In genomic region chr16:97209997-97210396, GRCm38 (mm10) we compare ENCODE assay signal across 10 mouse cellular contexts. TPM values are rescaled to one million over a fixed set of nuclear protein-coding genes. Genes with fewer than 3 reads are reported as not detected.
A peak's percentile ranks its signal among the peaks of the same experiment; 100 is the strongest.
DNase-seq lines count a peak whose midpoint lies in the region; ATAC-seq and TF ChIP-seq lines count a peak whose summit lies in the region.
"Had no signal": no experiment of that assay in that cellular context is flagged by ENCODE, and none has a peak within 500 bp of the region (broad histone marks: within the 10 kb centered on the region; RNA-seq: fewer than 3 reads in every experiment).

No protein-coding gene starts in this region.

- DNase-seq in hindbrain, postnatal 0 days (ENCODE audit: low spot score): peak; percentile 71
- no peak for DNase-seq in hindbrain, embryonic 10.5 days (ENCODE audit: low spot score)
- peak; percentile 5 for DNase-seq in cerebellum, adult 9-10 months
- peak; percentile 70 for DNase-seq in layer of hippocampus, adult 11-12 months (ENCODE audit: low spot score)
- peak; percentile 73 for DNase-seq in left cerebral cortex, postnatal 4 days
- no peak for DNase-seq in lung, postnatal 4 days

- 0 out of 2 replicates have a peak, but pooled peaks cover 3% of the 10 kb centered on the region for H3K4me1 ChIP-seq in hindbrain, postnatal 0 days (ENCODE audit: insufficient read depth, low read length)
- H3K4me1 ChIP-seq in hindbrain, embryonic 10.5 days (replicated peaks): no peaks in the 10 kb centered on the region
- H3K4me1 ChIP-seq: liver, embryonic 12.5 days had no signal

- no peak overlapping the region for H3K4me3 ChIP-seq in hindbrain, postnatal 0 days (ENCODE audit: low read length)
- no peak overlapping the region for H3K4me3 ChIP-seq in hindbrain, embryonic 10.5 days
- H3K4me3 ChIP-seq: hindbrain, embryonic 13.5 days; liver, embryonic 12.5 days had no signal

- H3K27me3 ChIP-seq in hindbrain, postnatal 0 days (ENCODE audit: insufficient read depth, low read length): no peaks in the 10 kb centered on the region
- no peaks in the 10 kb centered on the region for H3K27me3 ChIP-seq in hindbrain, embryonic 10.5 days (ENCODE audit: insufficient read depth, poor library complexity, severe bottlenecking)
- H3K27me3 ChIP-seq: hindbrain, embryonic 13.5 days; liver, embryonic 12.5 days had no signal

- no peaks in the 10 kb centered on the region for H3K36me3 ChIP-seq in hindbrain, postnatal 0 days (ENCODE audit: insufficient read depth, low read length)
- H3K36me3 ChIP-seq in hindbrain, embryonic 10.5 days: no peaks in the 10 kb centered on the region
- H3K36me3 ChIP-seq: hindbrain, embryonic 13.5 days; liver, embryonic 12.5 days had no signal

- H3K27ac ChIP-seq in hindbrain, postnatal 0 days: no peak overlapping the region
- H3K27ac ChIP-seq in hindbrain, embryonic 10.5 days: no peak overlapping the region
- H3K27ac ChIP-seq: hindbrain, embryonic 13.5 days; liver, embryonic 12.5 days had no signal

- TF ChIP-seq CTCF in hindbrain, postnatal 0 days (IDR thresholded peaks at IDR 0.05; ENCODE audit: low read depth): no peak

- H3K4me2 ChIP-seq in hindbrain, postnatal 0 days (ENCODE audit: low read depth, low read length): no peak overlapping the region
- H3K4me2 ChIP-seq: hindbrain, embryonic 13.5 days; liver, embryonic 12.5 days had no signal

- no peak overlapping the region for H3K9ac ChIP-seq in hindbrain, postnatal 0 days (replicated peaks; ENCODE audit: low read length)
- H3K9ac ChIP-seq: hindbrain, embryonic 13.5 days; liver, embryonic 12.5 days had no signal

- peaks cover 5% of the 10 kb centered on the region for H3K9me3 ChIP-seq in hindbrain, postnatal 0 days (ENCODE audit: low read length)
- peaks cover 5% of the 10 kb centered on the region; the same call in 1 of the 2 replicates for H3K9me3 ChIP-seq in hindbrain, embryonic 10.5 days
- H3K9me3 ChIP-seq: liver, embryonic 12.5 days had no signal

- intact Hi-C loops in left cerebral cortex, postnatal 4 days (cut with DNase I): no loop called here

- no peak for ATAC-seq in hindbrain, postnatal 0 days
- ATAC-seq in erythroblast, adult 5-6 weeks (replicated peaks; ENCODE audit: low FRiP score, poor library complexity, severe bottlenecking): no peak
- no peak for ATAC-seq in megakaryocyte, adult 5-6 weeks (ENCODE audit: poor library complexity, severe bottlenecking)
- ATAC-seq: liver, embryonic 12.5 days had no signal

- WGBS in hindbrain, postnatal 0 days: 18% methylated on average over 5 of the region's 5 CpGs
- 71% methylated on average over 5 of the region's 5 CpGs for WGBS in hindbrain, embryonic 10.5 days

RNA-seq across cellular contexts. Expression of gene Dscam, which starts 39.4 kb away (rescaled TPM):
- 42.8 and 47.1 TPM in 2 replicates for total RNA-seq in hindbrain, postnatal 0 days (2014; rRNA removed)
- 10.3 and 10.4 TPM in 2 replicates for polyA plus RNA-seq in hindbrain, postnatal 0 days (2015; fragmentation: Nextera tagmentation; extraction: Ambion mirVana)
- polyA plus RNA-seq in hindbrain, embryonic 10.5 days (2016; fragmentation: Nextera tagmentation; extraction: Ambion mirVana): 0.30 and 1.2 TPM in 2 replicates
- 10 to 100 TPM; 39.5 to 43.1 TPM for total RNA-seq in left cerebral cortex, postnatal 4 days (2021)
- 0.58 TPM in 1 of 2 replicates, not detected in the other for total RNA-seq in erythroblast, adult 5-6 weeks (2015; ENCODE audit: low replicate concordance)
- not detected in 2 replicates for total RNA-seq in erythroblast, adult 5-6 weeks (2017; ENCODE audit: low replicate concordance)
- total RNA-seq in megakaryocyte, adult 5-6 weeks (2015): 0.05 and 0.16 TPM in 2 replicates
- total RNA-seq in megakaryocyte, adult 5-6 weeks (2017): 0.04 TPM in 2 replicates
- polyA plus RNA-seq: liver, embryonic 12.5 days had no signal

Comparison
In these comparisons a context has a peak if more than half of its experiments do, and no peak if none do; other contexts are left out.
1. DNase-seq: peak in hindbrain, postnatal 0 days (single experiment), cerebellum, adult 9-10 months (single experiment), layer of hippocampus, adult 11-12 months (single experiment) and left cerebral cortex, postnatal 4 days (single experiment); none in hindbrain, embryonic 10.5 days (single experiment) and lung, postnatal 4 days (0 of 2).
2. RNA of gene Dscam, which starts 39.4 kb away (total RNA-seq): 42.8 to 47.1 TPM in hindbrain, postnatal 0 days and 39.5 to 43.1 TPM in left cerebral cortex, postnatal 4 days; 0.58 TPM in erythroblast, adult 5-6 weeks and 0.04 to 0.16 TPM in megakaryocyte, adult 5-6 weeks; every median in the first group is over 10 times any median in the second.